Mouse (Mus musculus): ENCODE data around the gene Rps15.

Rps15 gene

GRCm38 (mm10) chr10:80341491-80342304, 49.4 kb downstream of the Rps15 start:
- ATAC-seq (ENCODE audit: low TSS enrichment): no peak

GRCm38 (mm10) chr10:80342305-80342748, 50.1 kb downstream of the Rps15 start:
- ATAC-seq (ENCODE audit: low TSS enrichment): 0 out of 2 replicates have a peak, but pooled peaks have one; percentile 7

- ATAC-seq (ENCODE audit: low TSS enrichment): 0 out of 2 replicates have a peak, but pooled peaks have one; percentile 13
Observed at GRCm38 (mm10) chr10:80342749-80343424, 50.6 kb downstream of the Rps15 start.

GRCm38 (mm10) chr10:80343425-80343895, 51.2 kb downstream of the Rps15 start:
- no peak for ATAC-seq (ENCODE audit: low TSS enrichment)

Measured in frontal cortex, adult (tissue).